16 mouse cellular contexts compared by ENCODE assay signal in genomic region chr1:60998689-60999088, GRCm38 (mm10). TPM values are rescaled to one million over a fixed set of nuclear protein-coding genes. Genes with fewer than 3 reads are reported as not detected.
"Had no signal": no experiment of that assay in that cellular context is flagged by ENCODE, and none has a peak within 500 bp of the region (broad histone marks: within the 10 kb centered on the region; RNA-seq: fewer than 3 reads in every experiment).

No protein-coding gene starts in this region.

- H3K4me3 ChIP-seq: left cerebral cortex, adult 2 months; limb, embryonic 10.5 days; liver, embryonic 15.5 days; midbrain, embryonic 10.5 days; myocyte; neural tube, embryonic 15.5 days had no signal

- H3K4me1 ChIP-seq: limb, embryonic 10.5 days; liver, embryonic 15.5 days had no signal

- H3K27me3 ChIP-seq: liver, embryonic 15.5 days; neural tube, embryonic 15.5 days had no signal

- H3K36me3 ChIP-seq: limb, embryonic 10.5 days; liver, embryonic 15.5 days; midbrain, embryonic 10.5 days; neural tube, embryonic 15.5 days had no signal

- H3K9me3 ChIP-seq: limb, embryonic 10.5 days; liver, embryonic 15.5 days; midbrain, embryonic 10.5 days; neural tube, embryonic 15.5 days had no signal

- H3K27ac ChIP-seq: left cerebral cortex, adult 2 months; limb, embryonic 10.5 days; liver, embryonic 15.5 days; midbrain, embryonic 10.5 days; neural tube, embryonic 15.5 days had no signal

- H3K9ac ChIP-seq: liver, embryonic 15.5 days; lung, embryonic 14.5 days; neural tube, embryonic 15.5 days had no signal

- DNase-seq: kidney, postnatal 36 days; lung, embryonic 14.5 days; lung, postnatal 10 days; lung, postnatal 4 days; right cerebral cortex, adult 18-20 months; right cerebral cortex, postnatal 25 days; thymus, postnatal 4 days had no signal

- H3K4me2 ChIP-seq: liver, embryonic 11.5 days; liver, embryonic 15.5 days; lung, embryonic 14.5 days; neural tube, embryonic 15.5 days had no signal

RNA-seq across cellular contexts. Expression of gene Icos, which starts 21.0 kb away (rescaled TPM):
- total RNA-seq: layer of hippocampus, adult 18-20 months had no signal
- polyA plus RNA-seq: limb, embryonic 10.5 days; lung, embryonic 14.5 days; midbrain, embryonic 14.5 days; myocyte had no signal
